Mouse (Mus musculus): Measurements from ENCODE around the gene Uaca. TPM values are rescaled to one million over a fixed set of nuclear protein-coding genes. Genes with fewer than 3 reads are reported as not detected.

Uaca gene
- total and polyA plus RNA-seq, 3 experiments: 0.17 to 0.34 TPM; not detected in 1

GRCm38 (mm10) chr9:60751971-60752370 lies 42.4 kb upstream of the Uaca start:
- dilution Hi-C loops (cut with MboI; ENCODE audit: extremely low pct_ligation_motif_present, extremely low pct_unique_long_range_greater_than_20kb, low sequenced_read_pairs) (no loop called here), in situ Hi-C loops (cut with MboI; ENCODE audit: low pct_ligation_motif_present, low pct_unique_long_range_greater_than_20kb, low sequenced_read_pairs) (loop anchor here (5.0 kb wide), 1 partner anchor 100 kb away; no protein-coding TSS in a partner anchor)
- Histone ChIP-seq H3K9me3 (replicated peaks; ENCODE audit: low read length) (peaks cover 3% of the 10 kb centered on the region), H3K79me2 (replicated peaks; ENCODE audit: control insufficient read depth, extremely low read depth, insufficient read depth, poor library complexity, severe bottlenecking) (no peaks in the 10 kb centered on the region), H3K27me3 (replicated peaks) (no peaks in the 10 kb centered on the region), H3K9ac (ENCODE audit: insufficient read depth, low read depth) (no peak overlapping the region), H3K4me1 (ENCODE audit: control insufficient read depth in 1 of 2, insufficient read depth in 2 of 2) (no peaks in the 10 kb centered on the region), H3K4me3 (replicated peaks in 1 of 3; ENCODE audit: low read depth in 2 of 3, low read length in 2 of 3, poor library complexity in 1 of 3) (no peak overlapping the region), H3K36me3 (replicated peaks in 1 of 2; ENCODE audit: control insufficient read depth in 1 of 2, insufficient read depth in 1 of 2, low read length in 1 of 2) (no peaks in the 10 kb centered on the region), H3K4me2 (ENCODE audit: insufficient read depth, low read depth, poor library complexity, severe bottlenecking) (no peak overlapping the region), H3K27ac (ENCODE audit: insufficient read depth, low read depth) (no peak overlapping the region)
- TF ChIP-seq SIN3A (IDR thresholded peaks at IDR 0.05; ENCODE audit: low read length): no peak
- no peak for TF ChIP-seq CHD2 (IDR thresholded peaks at IDR 0.05; ENCODE audit: low read length)
- TF ChIP-seq RAD21 (IDR thresholded peaks at IDR 0.05; ENCODE audit: low read depth, low read length): no peak
- no peak for TF ChIP-seq SMC3 (IDR thresholded peaks at IDR 0.05; ENCODE audit: low read depth, low read length)
- no peak for TF ChIP-seq USF2 (conservative IDR thresholded peaks at IDR 0.05; ENCODE audit: low read depth, low read length)
- no peak for TF ChIP-seq CTCF (conservative IDR thresholded peaks at IDR 0.05 in 1 of 2, IDR thresholded peaks at IDR 0.05 in 1 of 2; ENCODE audit: low read depth in 2 of 2, low read length in 2 of 2)
- no peak for TF ChIP-seq MAFK (IDR thresholded peaks at IDR 0.05; ENCODE audit: insufficient replicate concordance, low read length)
- TF ChIP-seq MAZ (IDR thresholded peaks at IDR 0.05; ENCODE audit: low read depth, low read length): no peak
- TF ChIP-seq JUN (IDR thresholded peaks at IDR 0.05; ENCODE audit: insufficient read depth, low read depth, low read length): no peak
- no peak for TF ChIP-seq KAT2A (IDR thresholded peaks at IDR 0.05; ENCODE audit: insufficient replicate concordance, low read length)
- no peak for TF ChIP-seq MEF2A (IDR thresholded peaks at IDR 0.05; ENCODE audit: borderline replicate concordance, low read depth, low read length)
- TF ChIP-seq ZMIZ1 (IDR thresholded peaks at IDR 0.05; ENCODE audit: low read depth, low read length): no peak
- TF ChIP-seq TCF12 (IDR thresholded peaks at IDR 0.05; ENCODE audit: low read depth, low read length): no peak
- no peak for TF ChIP-seq MYC (IDR thresholded peaks at IDR 0.05; ENCODE audit: low read depth, low read length)
- no peak for DNase-seq (ENCODE audit: extremely low read depth)

GRCm38 (mm10) chr9:60752636-60753035 lies 41.7 kb upstream of the Uaca start:
- peaks cover 0 to 5% of the 10 kb centered on the region in 2 experiments; a peak in 2 of 4 replicates for H3K4me1 ChIP-seq (ENCODE audit: control insufficient read depth in 1 of 2, insufficient read depth in 2 of 2)
- no peak overlapping the region for H3K4me2 ChIP-seq (ENCODE audit: insufficient read depth, low read depth, poor library complexity, severe bottlenecking)
- H3K9ac ChIP-seq (ENCODE audit: insufficient read depth, low read depth): no peak overlapping the region
- DNase-seq (ENCODE audit: extremely low read depth): no peak
- H3K9me3 ChIP-seq (replicated peaks; ENCODE audit: low read length): peaks cover 3% of the 10 kb centered on the region
- no peak for TF ChIP-seq RAD21 (IDR thresholded peaks at IDR 0.05; ENCODE audit: low read depth, low read length)
- TF ChIP-seq GABPA (IDR thresholded peaks at IDR 0.05; ENCODE audit: insufficient replicate concordance, low read depth, low read length): no peak
- no peak for TF ChIP-seq UBTF (IDR thresholded peaks at IDR 0.05; ENCODE audit: low read depth, low read length)
- TF ChIP-seq NELFE (IDR thresholded peaks at IDR 0.05; ENCODE audit: low read depth, low read length): no peak
- no peak for TF ChIP-seq SIN3A (IDR thresholded peaks at IDR 0.05; ENCODE audit: low read length)
- TF ChIP-seq JUND (conservative IDR thresholded peaks at IDR 0.05; ENCODE audit: low read depth, low read length): no peak
- no peak for TF ChIP-seq ZC3H11A (IDR thresholded peaks at IDR 0.05; ENCODE audit: low read depth, low read length)
- no peak for TF ChIP-seq ELF1 (IDR thresholded peaks at IDR 0.05; ENCODE audit: low read depth, low read length)
- TF ChIP-seq EP300 (IDR thresholded peaks at IDR 0.05; ENCODE audit: low read length): no peak
- no peak for TF ChIP-seq MAZ (IDR thresholded peaks at IDR 0.05; ENCODE audit: low read depth, low read length)
- no peak for TF ChIP-seq ZKSCAN1 (IDR thresholded peaks at IDR 0.05; ENCODE audit: borderline replicate concordance, low read depth, low read length)
- TF ChIP-seq RCOR1 (conservative IDR thresholded peaks at IDR 0.05; ENCODE audit: low read depth, low read length): no peak
- no peak for TF ChIP-seq CTCF (conservative IDR thresholded peaks at IDR 0.05 in 1 of 2, IDR thresholded peaks at IDR 0.05 in 1 of 2; ENCODE audit: low read depth in 2 of 2, low read length in 2 of 2)
- TF ChIP-seq USF2 (conservative IDR thresholded peaks at IDR 0.05; ENCODE audit: low read depth, low read length): no peak
- no peak for TF ChIP-seq MAX (IDR thresholded peaks at IDR 0.05; ENCODE audit: low read length)
- no peak for TF ChIP-seq POLR2A (IDR thresholded peaks at IDR 0.05; ENCODE audit: low read depth, low read length)
- dilution Hi-C loops (cut with MboI; ENCODE audit: extremely low pct_ligation_motif_present, extremely low pct_unique_long_range_greater_than_20kb, low sequenced_read_pairs) (no loop called here), in situ Hi-C loops (cut with MboI; ENCODE audit: low pct_ligation_motif_present, low pct_unique_long_range_greater_than_20kb, low sequenced_read_pairs) (loop anchor here (5.0 kb wide), 1 partner anchor 100 kb away; no protein-coding TSS in a partner anchor)
- H3K27me3 ChIP-seq (replicated peaks): no peaks in the 10 kb centered on the region
- H3K79me2 ChIP-seq (replicated peaks; ENCODE audit: control insufficient read depth, extremely low read depth, insufficient read depth, poor library complexity, severe bottlenecking): no peaks in the 10 kb centered on the region
- no peaks in the 10 kb centered on the region for H3K36me3 ChIP-seq (replicated peaks in 1 of 2; ENCODE audit: control insufficient read depth in 1 of 2, insufficient read depth in 1 of 2, low read length in 1 of 2)
- H3K4me3 ChIP-seq (replicated peaks in 1 of 3; ENCODE audit: low read depth in 2 of 3, low read length in 2 of 3, poor library complexity in 1 of 3): no peak overlapping the region
- H3K27ac ChIP-seq (ENCODE audit: insufficient read depth, low read depth): no peak overlapping the region
